ENCODE assay signal across 26 mouse cellular contexts in the genomic region with DNA sequence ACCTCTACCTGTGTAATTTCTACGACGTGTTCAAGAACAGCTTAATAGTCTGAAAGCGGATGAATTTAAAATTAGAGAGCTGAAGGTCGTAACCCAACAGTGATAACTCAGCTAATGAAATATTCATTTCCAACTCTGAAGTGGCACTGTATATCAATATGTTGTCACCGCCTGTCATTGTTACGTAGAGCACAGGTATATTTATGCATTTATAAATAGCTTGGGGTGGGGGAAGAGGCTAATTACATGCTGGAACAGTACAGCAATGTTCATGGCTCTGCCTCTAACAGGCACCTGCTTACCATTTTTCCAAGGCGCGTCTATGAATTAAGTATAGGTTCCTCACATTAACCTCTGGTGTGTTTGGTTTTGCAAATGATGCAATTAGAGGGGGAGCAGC.
DNase-seq lines count a peak whose midpoint lies in the region; ATAC-seq lines count a peak whose summit lies in the region.
"Had no signal": no experiment of that assay in that cellular context is flagged by ENCODE, and none has a peak within 500 bp of the region (broad histone marks: within the 10 kb centered on the region; RNA-seq: fewer than 3 reads in every experiment).

No protein-coding gene starts in this region.

- H3K36me3 ChIP-seq in forebrain, embryonic 12.5 days (replicated peaks) = no peaks in the 10 kb centered on the region
- H3K36me3 ChIP-seq in forebrain, embryonic 10.5 days (replicated peaks) = no peaks in the 10 kb centered on the region
- H3K36me3 ChIP-seq in hindbrain, embryonic 12.5 days = no peaks in the 10 kb centered on the region
- no peaks in the 10 kb centered on the region for H3K36me3 ChIP-seq in hindbrain, embryonic 13.5 days
- no peaks in the 10 kb centered on the region for H3K36me3 ChIP-seq in neural tube, embryonic 12.5 days
- H3K36me3 ChIP-seq: embryonic facial prominence, embryonic 12.5 days; embryonic facial prominence, embryonic 15.5 days; heart, embryonic 12.5 days; heart, embryonic 15.5 days; hindbrain, embryonic 10.5 days; hindbrain, embryonic 15.5 days had no signal

- H3K9ac ChIP-seq in forebrain, embryonic 12.5 days = no peak overlapping the region
- no peak overlapping the region for H3K9ac ChIP-seq in hindbrain, embryonic 12.5 days
- no peak overlapping the region for H3K9ac ChIP-seq in hindbrain, embryonic 13.5 days
- no peak overlapping the region for H3K9ac ChIP-seq in neural tube, embryonic 12.5 days
- H3K9ac ChIP-seq: embryonic facial prominence, embryonic 12.5 days; embryonic facial prominence, embryonic 15.5 days; heart, embryonic 12.5 days; heart, embryonic 15.5 days; hindbrain, embryonic 15.5 days had no signal

- H3K4me1 ChIP-seq in forebrain, embryonic 12.5 days = peaks cover 10% of the 10 kb centered on the region
- peaks cover 12% of the 10 kb centered on the region for H3K4me1 ChIP-seq in forebrain, embryonic 10.5 days
- peaks cover 11% of the 10 kb centered on the region for H3K4me1 ChIP-seq in hindbrain, embryonic 12.5 days
- H3K4me1 ChIP-seq in hindbrain, embryonic 13.5 days (replicated peaks) = peaks cover 20% of the 10 kb centered on the region
- peaks cover 8% of the 10 kb centered on the region for H3K4me1 ChIP-seq in neural tube, embryonic 12.5 days
- H3K4me1 ChIP-seq: embryonic facial prominence, embryonic 12.5 days had no signal

- WGBS in forebrain, embryonic 12.5 days = 71% methylated on average over 8 of the region's 8 CpGs
- 92% methylated on average over 8 of the region's 8 CpGs for WGBS in forebrain, embryonic 10.5 days
- 83% methylated on average over 8 of the region's 8 CpGs for WGBS in hindbrain, embryonic 12.5 days
- 61% methylated on average over 8 of the region's 8 CpGs for WGBS in hindbrain, embryonic 13.5 days
- WGBS in neural tube, embryonic 12.5 days = 76% methylated on average over 8 of the region's 8 CpGs

- peak; percentile 64; the same call in 1 of the 2 replicates for ATAC-seq in forebrain, embryonic 12.5 days (ENCODE audit: low FRiP score)
- ATAC-seq in hindbrain, embryonic 12.5 days (ENCODE audit: low FRiP score) = peak; percentile 39; the same call in 1 of the 2 replicates
- ATAC-seq in hindbrain, embryonic 13.5 days (ENCODE audit: low FRiP score) = no peak
- peak; percentile 46; the same call in 1 of the 2 replicates for ATAC-seq in neural tube, embryonic 12.5 days (ENCODE audit: low FRiP score, low read depth)
- ATAC-seq: activated CD4-positive, CD25-positive, alpha-beta regulatory T cell, adult 4 months; intestine, postnatal 0 days had no signal

- H3K27ac ChIP-seq in forebrain, embryonic 12.5 days = no peak overlapping the region
- no peak overlapping the region for H3K27ac ChIP-seq in forebrain, embryonic 10.5 days
- H3K27ac ChIP-seq in hindbrain, embryonic 12.5 days = no peak overlapping the region
- H3K27ac ChIP-seq in hindbrain, embryonic 13.5 days = no peak overlapping the region
- no peak overlapping the region for H3K27ac ChIP-seq in neural tube, embryonic 12.5 days
- H3K27ac ChIP-seq: embryonic facial prominence, embryonic 12.5 days; embryonic facial prominence, embryonic 15.5 days; gastrocnemius, adult 2 months; heart, embryonic 15.5 days; hindbrain, embryonic 10.5 days; hindbrain, embryonic 15.5 days had no signal

- no peak overlapping the region for H3K4me3 ChIP-seq in forebrain, embryonic 12.5 days (replicated peaks)
- no peak overlapping the region for H3K4me3 ChIP-seq in forebrain, embryonic 10.5 days
- H3K4me3 ChIP-seq in hindbrain, embryonic 12.5 days = no peak overlapping the region
- no peak overlapping the region for H3K4me3 ChIP-seq in hindbrain, embryonic 13.5 days
- H3K4me3 ChIP-seq in neural tube, embryonic 12.5 days = no peak overlapping the region
- H3K4me3 ChIP-seq: embryonic facial prominence, embryonic 12.5 days; embryonic facial prominence, embryonic 15.5 days; gastrocnemius, adult 2 months; heart, embryonic 12.5 days; heart, embryonic 15.5 days; hindbrain, embryonic 10.5 days; hindbrain, embryonic 15.5 days had no signal

- DNase-seq in forebrain, embryonic 10.5 days (ENCODE audit: extremely low spot score, low spot score) = no peak
- no peak for DNase-seq in neural tube, embryonic 10.5 days (ENCODE audit: extremely low spot score, low spot score)
- DNase-seq in adrenal gland, postnatal 25 days = no peak
- DNase-seq: adrenal gland, adult 8-10 months; adrenal gland, postnatal 36 days; cerebellum, adult 11 months; cerebellum, adult 2 months; cerebellum, adult 9-11 months; cerebellum, postnatal 25 days; gastrocnemius, adult 2 months; gastrocnemius, postnatal 14 days; heart, adult 11 months; heart, postnatal 10 days; heart, postnatal 36 days had no signal

- no peak overlapping the region for H3K4me2 ChIP-seq in forebrain, embryonic 12.5 days
- no peak overlapping the region for H3K4me2 ChIP-seq in hindbrain, embryonic 12.5 days (replicated peaks)
- H3K4me2 ChIP-seq in hindbrain, embryonic 13.5 days = no peak overlapping the region
- H3K4me2 ChIP-seq in neural tube, embryonic 12.5 days (replicated peaks) = no peak overlapping the region
- H3K4me2 ChIP-seq: embryonic facial prominence, embryonic 12.5 days; embryonic facial prominence, embryonic 15.5 days; heart, embryonic 12.5 days; heart, embryonic 15.5 days; hindbrain, embryonic 15.5 days had no signal

- no peaks in the 10 kb centered on the region for H3K27me3 ChIP-seq in forebrain, embryonic 12.5 days
- no peaks in the 10 kb centered on the region for H3K27me3 ChIP-seq in forebrain, embryonic 10.5 days (ENCODE audit: poor library complexity, severe bottlenecking)
- H3K27me3 ChIP-seq in hindbrain, embryonic 12.5 days = no peaks in the 10 kb centered on the region
- no peaks in the 10 kb centered on the region for H3K27me3 ChIP-seq in hindbrain, embryonic 13.5 days
- no peaks in the 10 kb centered on the region for H3K27me3 ChIP-seq in neural tube, embryonic 12.5 days (replicated peaks)
- H3K27me3 ChIP-seq: embryonic facial prominence, embryonic 12.5 days; embryonic facial prominence, embryonic 15.5 days; heart, embryonic 12.5 days; heart, embryonic 15.5 days; hindbrain, embryonic 15.5 days had no signal

- H3K9me3 ChIP-seq in forebrain, embryonic 12.5 days = no peaks in the 10 kb centered on the region
- no peaks in the 10 kb centered on the region for H3K9me3 ChIP-seq in forebrain, embryonic 10.5 days
- H3K9me3 ChIP-seq in hindbrain, embryonic 12.5 days (replicated peaks) = no peaks in the 10 kb centered on the region
- H3K9me3 ChIP-seq in hindbrain, embryonic 13.5 days = no peaks in the 10 kb centered on the region
- H3K9me3 ChIP-seq in neural tube, embryonic 12.5 days = no peaks in the 10 kb centered on the region
- H3K9me3 ChIP-seq: embryonic facial prominence, embryonic 12.5 days; embryonic facial prominence, embryonic 15.5 days; heart, embryonic 12.5 days; heart, embryonic 15.5 days; hindbrain, embryonic 10.5 days; hindbrain, embryonic 15.5 days had no signal
